Mouse (Mus musculus): Measurements from ENCODE around the gene Panx3.

DNA sequence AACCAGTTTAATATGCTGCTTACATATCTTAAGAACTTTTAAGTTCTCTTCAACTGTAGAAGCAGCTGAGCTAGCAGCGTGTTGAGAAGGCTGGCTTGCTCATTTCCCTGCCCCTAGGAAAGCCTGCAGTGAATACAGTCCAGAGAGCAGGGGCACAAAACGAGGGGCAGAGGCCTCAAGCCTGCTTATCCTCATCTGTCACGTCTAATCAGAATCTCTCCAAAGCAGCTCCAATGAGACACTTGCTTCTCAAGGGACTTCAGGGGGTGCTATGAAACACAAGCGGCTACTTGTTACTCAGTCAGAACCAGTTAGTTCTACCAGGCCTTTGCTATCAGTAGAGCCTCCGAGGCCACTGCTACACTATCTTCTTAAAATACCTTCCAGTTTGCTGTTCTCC is 15.2 kb downstream of the Panx3 start:
- TF ChIP-seq EP300 (IDR thresholded peaks at IDR 0.05; ENCODE audit: low read depth) (no peak), CTCF (IDR thresholded peaks at IDR 0.05; ENCODE audit: low read depth) (no peak)
